Mouse (Mus musculus) ES-CJ7 (cell line): ENCODE measurements around the gene Cwf19l2.
A peak's percentile ranks its signal among the peaks of the same experiment; 100 is the strongest.

Experiments
- DNase-seq: peaks from one replicate; pipeline ENCODE4 v3.0.0; 2011; ENCODE audit warnings: low read depth, low spot score

Gene Cwf19l2

DNA sequence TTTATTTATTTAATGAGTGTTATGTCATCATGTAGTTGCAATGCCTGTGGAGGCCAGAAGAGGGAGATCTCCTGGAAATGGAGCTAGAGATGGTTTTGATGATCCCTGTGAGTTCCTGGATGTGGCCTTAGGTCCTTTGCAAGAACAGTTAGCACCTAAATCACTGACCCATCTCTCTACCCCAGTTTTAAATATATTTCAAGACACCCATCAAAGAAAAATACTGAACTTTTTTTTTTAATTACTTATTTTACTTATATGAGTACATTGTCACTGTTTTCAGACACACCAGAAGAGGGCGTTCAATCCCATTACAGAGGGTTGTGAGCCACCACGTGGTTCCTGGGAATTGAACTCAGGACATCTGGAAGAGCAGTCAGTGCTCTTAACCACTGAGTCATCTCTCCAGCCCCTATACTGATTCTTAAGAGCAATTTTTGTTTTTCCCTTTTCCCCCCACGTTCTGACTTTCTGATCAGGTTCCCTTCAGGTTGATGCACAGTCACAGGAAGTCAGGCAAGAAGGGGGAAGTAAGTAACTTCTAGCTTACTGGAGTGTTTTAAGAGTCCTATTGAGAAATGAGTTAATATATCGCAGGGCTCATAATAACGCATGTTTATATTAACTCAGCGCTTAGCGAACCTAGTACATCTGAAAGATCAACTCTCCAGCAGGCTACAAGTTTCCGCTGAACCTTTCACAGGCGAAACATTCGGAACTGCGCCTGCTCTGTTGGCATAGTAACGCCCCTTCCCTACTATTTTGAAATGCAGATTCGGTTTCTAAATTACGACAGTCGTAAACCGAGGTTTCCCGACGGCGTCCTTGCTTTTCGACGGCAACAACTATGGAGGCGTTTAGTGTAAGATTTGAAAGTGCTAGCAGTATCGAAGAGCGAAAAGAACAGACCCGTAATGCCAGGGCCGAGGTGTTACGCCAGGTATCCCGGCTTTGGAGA, at the start of gene Cwf19l2:
TSS of gene Cwf19l2 (plus strand) at position 342 of the 958 bp plus-strand sequence.
- peak; percentile 96 for DNase-seq

DNA sequence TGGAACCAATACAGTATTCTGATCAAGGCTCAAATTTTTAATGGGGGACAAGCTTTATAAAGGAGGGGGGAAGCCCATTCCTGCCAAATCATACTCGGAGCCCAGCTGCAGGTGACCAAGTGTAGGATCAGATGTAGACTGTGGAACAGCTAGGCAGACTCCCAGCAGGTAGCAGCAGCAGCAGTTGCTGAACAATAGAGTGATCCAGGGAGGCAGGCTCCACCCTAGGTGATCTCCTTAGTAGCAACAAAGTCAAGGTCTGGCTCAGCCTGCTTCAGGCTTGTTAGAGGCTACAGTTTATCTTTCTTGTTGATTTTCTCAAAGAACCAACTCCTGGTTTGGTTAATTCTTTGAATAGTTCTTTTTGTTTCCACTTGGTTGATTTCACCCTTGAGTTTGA, 27.1 kb upstream of the Cwf19l2 start:
- peak; percentile 90 for DNase-seq

DNA sequence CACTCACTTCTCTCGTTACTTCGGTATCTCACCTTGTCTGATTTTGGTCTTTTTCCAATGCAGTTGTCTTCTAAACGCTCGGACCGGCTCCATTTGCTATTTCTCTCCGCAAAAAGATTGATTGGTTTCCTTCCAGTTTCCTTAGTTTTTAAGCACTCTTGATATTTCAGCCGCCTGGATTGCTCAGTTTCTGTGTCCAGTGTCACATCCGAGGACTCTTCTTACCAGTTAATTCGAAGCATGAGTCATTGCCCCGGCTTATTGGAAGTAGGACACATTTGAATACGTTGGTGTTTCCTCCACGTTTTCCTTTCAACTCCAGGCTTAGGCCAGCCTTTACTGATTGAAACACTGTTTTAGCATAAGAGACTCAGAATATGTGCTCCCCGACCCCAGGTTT, 980 bp downstream of the Cwf19l2 start:
- peak; percentile 23 for DNase-seq

DNA sequence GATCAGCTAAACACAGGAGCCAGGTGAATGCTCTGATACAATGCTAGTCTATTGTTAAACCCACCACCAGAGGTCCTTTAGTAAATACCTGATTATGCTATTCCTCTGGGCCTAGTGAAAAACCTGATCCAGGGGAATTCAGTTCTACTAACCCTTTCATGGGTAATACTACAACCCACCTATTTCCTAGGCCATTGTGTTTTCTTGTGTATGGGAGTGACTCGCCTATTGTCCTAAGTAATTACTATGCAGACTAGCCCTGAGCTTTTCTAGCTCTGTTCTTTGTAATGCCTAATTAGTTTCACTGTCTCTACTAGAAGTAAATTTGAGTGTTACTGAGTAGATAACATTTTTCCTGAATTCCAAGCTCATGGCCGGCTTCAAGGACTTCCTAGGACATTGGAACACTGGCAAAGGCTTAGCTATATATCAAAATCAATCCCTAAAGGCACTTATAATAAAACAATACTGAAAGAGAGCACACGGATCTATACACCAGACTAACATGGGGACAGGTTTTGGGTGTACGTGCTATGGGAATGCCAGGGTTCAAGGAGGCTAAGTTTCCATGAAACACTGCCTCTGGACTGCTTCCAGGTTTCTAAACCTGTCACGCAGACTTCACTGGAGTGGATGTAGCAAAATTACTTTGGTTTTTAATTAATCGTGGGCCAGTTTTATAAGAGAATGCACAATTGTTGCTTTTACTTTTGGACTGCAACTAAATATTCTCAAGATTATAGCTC, 36.3 kb downstream of the Cwf19l2 start:
- peak; percentile 95 for DNase-seq

DNA sequence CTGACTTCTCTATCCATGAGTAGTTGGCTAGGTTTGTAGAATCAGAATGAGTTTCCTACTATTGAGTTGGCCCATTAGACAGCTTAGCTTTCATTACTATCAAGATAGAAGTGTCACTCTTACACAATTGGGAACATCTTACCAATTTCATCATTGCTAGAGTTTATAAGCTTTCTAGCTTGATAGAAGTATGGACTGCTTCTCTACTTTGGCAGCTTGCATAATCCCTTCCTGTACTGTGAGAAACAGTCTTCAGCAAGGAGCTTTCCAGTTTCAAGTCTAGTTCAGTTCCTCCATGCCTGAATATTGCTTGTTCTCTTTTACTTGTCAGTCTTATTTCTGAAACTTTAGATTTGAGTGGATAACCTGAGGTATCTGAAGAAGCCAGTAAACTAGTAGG, 68.5 kb downstream of the Cwf19l2 start:
- DNase-seq: no peak

DNA sequence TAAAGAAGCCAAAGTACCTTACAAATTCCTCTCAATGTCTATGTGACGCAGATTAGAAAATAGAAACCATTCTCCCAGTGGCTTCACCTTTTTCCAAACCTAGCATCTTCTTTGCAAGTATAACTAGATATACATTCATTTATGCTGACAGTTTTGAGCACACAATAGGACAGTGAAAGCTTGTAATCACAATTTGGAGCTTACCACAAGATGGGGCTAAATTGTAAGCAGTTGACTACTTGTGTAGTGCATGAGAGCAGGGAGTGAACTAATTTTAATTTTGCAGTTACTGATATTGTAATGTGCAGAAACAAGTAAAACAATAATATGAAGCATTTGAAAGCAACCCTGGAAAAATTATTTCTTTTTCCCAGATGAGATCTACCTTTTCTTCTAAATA, 115.3 kb downstream of the Cwf19l2 start:
- DNase-seq: peak; percentile 9

DNA sequence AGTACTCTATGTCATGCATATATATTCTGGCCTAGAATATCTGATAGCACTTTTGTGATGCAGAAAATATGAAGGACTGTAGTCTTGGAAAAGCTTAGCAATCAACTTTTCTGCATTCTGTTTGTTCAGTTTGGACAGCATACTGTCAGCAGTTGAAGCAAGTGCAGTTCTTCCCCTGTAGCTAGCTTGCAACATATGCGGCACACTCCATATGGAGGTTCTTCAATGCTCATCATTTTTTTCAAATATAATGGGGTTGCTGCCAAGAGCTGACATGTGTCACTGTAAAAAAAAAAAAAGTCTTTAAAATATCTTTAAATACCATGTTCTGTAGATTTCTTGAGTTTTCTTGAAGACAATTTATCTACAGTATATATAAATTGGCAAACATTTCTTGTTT, 115.8 kb downstream of the Cwf19l2 start:
- DNase-seq: no peak

DNA sequence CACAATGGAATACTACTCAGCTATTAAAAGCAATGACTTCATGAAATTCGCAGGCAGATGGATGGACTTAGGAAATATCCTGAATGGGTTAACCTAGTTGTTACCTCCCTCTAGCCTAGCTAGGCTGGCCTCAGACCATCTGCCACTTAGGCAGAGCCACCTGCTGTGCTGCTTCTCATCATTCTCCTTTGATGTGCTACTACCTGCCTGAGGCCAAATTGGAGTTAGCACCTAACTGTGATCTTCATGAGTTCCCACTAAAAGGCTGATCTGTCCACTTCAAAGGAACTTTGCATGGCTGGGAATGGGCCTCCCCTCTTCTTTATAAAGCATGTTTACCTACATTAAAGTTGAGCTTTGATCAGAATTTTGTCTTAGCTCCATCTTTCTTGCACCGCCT, 117.6 kb downstream of the Cwf19l2 start:
- DNase-seq: peak; percentile 44
